Mouse (Mus musculus): ENCODE measurements around the gene Gm28043. TPM values are rescaled to one million over a fixed set of nuclear protein-coding genes. Genes with fewer than 3 reads are reported as not detected.

Gm28043 gene
- polyA plus RNA-seq, 1 experiment from 2014 or later, result 2.2 TPM

GRCm38 (mm10) chr17:29668051-29668986 is 53.6 kb downstream of the Gm28043 start:
- Histone ChIP-seq H3K27ac (ENCODE audit: low read depth, low read length) (no peak overlapping the region), H3K36me3 (ENCODE audit: control insufficient read depth, insufficient read depth, low read length) (peaks cover 28% of the 10 kb centered on the region)
- WGBS, result 87% methylated on average over 10 of the region's 10 CpGs

GRCm38 (mm10) chr17:29669030-29669429 is 54.4 kb downstream of the Gm28043 start:
- H3K4me1 ChIP-seq (ENCODE audit: control insufficient read depth, insufficient read depth, low read length), result no peaks in the 10 kb centered on the region
- no peak overlapping the region for H3K9ac ChIP-seq (ENCODE audit: low read depth, low read length)
- no peaks in the 10 kb centered on the region for H3K27me3 ChIP-seq (ENCODE audit: control insufficient read depth, insufficient read depth, low read length)
- WGBS, result 98% methylated on average over 4 of the region's 4 CpGs
- ATAC-seq (ENCODE audit: low FRiP score, low TSS enrichment), result no peak
- peaks cover 31% of the 10 kb centered on the region for H3K36me3 ChIP-seq (ENCODE audit: control insufficient read depth, insufficient read depth, low read length)
- no peak overlapping the region for H3K4me3 ChIP-seq (ENCODE audit: low read length)
- H3K4me2 ChIP-seq (replicated peaks; ENCODE audit: low read depth, low read length), result no peak overlapping the region
- H3K27ac ChIP-seq (ENCODE audit: low read depth, low read length), result no peak overlapping the region
- no peaks in the 10 kb centered on the region for H3K9me3 ChIP-seq (ENCODE audit: control insufficient read depth, low read length)

More at GRCm38 (mm10) chr17:29668051-29668986, 53.6 kb downstream of the Gm28043 start:
- Histone ChIP-seq H3K4me1 (ENCODE audit: control insufficient read depth, insufficient read depth, low read length) (no peaks in the 10 kb centered on the region), H3K4me2 (replicated peaks; ENCODE audit: low read depth, low read length) (no peak overlapping the region), H3K27me3 (ENCODE audit: control insufficient read depth, insufficient read depth, low read length) (no peaks in the 10 kb centered on the region), H3K4me3 (ENCODE audit: low read length) (no peak overlapping the region), H3K9ac (ENCODE audit: low read depth, low read length) (no peak overlapping the region), H3K9me3 (ENCODE audit: control insufficient read depth, low read length) (no peaks in the 10 kb centered on the region)
- no peak for ATAC-seq (ENCODE audit: low FRiP score, low TSS enrichment)

DNA sequence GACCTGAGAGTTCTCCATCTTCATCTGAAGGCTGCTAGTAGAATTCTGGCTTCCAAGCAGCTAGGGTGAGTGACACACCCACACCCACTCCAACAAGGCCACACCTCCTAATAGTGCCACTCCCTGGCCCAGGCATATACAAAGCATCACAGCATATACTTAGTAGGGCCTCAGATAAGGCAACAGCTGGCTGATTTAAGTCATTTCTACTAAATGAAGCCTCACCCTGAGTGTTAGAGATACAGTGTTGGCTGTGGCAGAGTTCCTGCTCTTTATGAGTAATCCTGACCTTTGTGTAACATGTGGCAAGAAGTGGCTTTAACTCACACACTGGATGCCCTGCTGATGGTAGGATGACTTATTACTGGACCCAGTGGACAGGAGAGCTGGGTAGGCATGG is 55.3 kb downstream of the Gm28043 start:
- H3K4me1 ChIP-seq (ENCODE audit: control insufficient read depth, insufficient read depth, low read length), result no peaks in the 10 kb centered on the region
- no peaks in the 10 kb centered on the region for H3K9me3 ChIP-seq (ENCODE audit: control insufficient read depth, low read length)
- no peak overlapping the region for H3K27ac ChIP-seq (ENCODE audit: low read depth, low read length)
- no peak overlapping the region for H3K4me3 ChIP-seq (ENCODE audit: low read length)
- H3K36me3 ChIP-seq (ENCODE audit: control insufficient read depth, insufficient read depth, low read length), result peaks cover 33% of the 10 kb centered on the region
- H3K9ac ChIP-seq (ENCODE audit: low read depth, low read length), result no peak overlapping the region
- no peak for ATAC-seq (ENCODE audit: low FRiP score, low TSS enrichment)
- no peaks in the 10 kb centered on the region for H3K27me3 ChIP-seq (ENCODE audit: control insufficient read depth, insufficient read depth, low read length)
- H3K4me2 ChIP-seq (replicated peaks; ENCODE audit: low read depth, low read length), result no peak overlapping the region

DNA sequence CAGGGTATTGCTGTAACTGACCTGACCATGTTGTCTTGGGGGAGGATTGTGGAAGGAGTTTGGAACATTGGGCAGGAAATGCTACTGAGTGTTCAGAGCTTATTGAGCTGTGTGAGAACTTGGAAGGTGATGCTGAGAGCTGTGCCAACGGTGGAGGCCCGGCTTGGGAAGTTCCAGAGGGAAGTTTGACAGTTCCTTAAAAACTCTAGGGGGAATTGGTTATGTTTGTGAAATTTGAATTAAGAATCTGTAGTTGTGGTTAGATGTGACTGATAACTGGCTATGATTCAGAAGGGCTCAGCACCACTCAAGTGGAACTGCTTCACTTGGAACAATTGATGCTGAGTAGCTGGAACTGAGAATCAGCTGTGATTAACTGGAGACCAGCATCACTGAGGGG is 56.3 kb downstream of the Gm28043 start:
- no peaks in the 10 kb centered on the region for H3K9me3 ChIP-seq (ENCODE audit: control insufficient read depth, low read length)
- H3K4me3 ChIP-seq (ENCODE audit: low read length), result no peak overlapping the region
- H3K4me1 ChIP-seq (ENCODE audit: control insufficient read depth, insufficient read depth, low read length), result no peaks in the 10 kb centered on the region
- H3K9ac ChIP-seq (ENCODE audit: low read depth, low read length), result no peak overlapping the region
- H3K27me3 ChIP-seq (ENCODE audit: control insufficient read depth, insufficient read depth, low read length), result no peaks in the 10 kb centered on the region
- peaks cover 43% of the 10 kb centered on the region for H3K36me3 ChIP-seq (ENCODE audit: control insufficient read depth, insufficient read depth, low read length)
- no peak for ATAC-seq (ENCODE audit: low FRiP score, low TSS enrichment)
- H3K27ac ChIP-seq (ENCODE audit: low read depth, low read length), result no peak overlapping the region
- WGBS, result 92% methylated on average over 2 of the region's 2 CpGs
- H3K4me2 ChIP-seq (replicated peaks; ENCODE audit: low read depth, low read length), result no peak overlapping the region

DNA sequence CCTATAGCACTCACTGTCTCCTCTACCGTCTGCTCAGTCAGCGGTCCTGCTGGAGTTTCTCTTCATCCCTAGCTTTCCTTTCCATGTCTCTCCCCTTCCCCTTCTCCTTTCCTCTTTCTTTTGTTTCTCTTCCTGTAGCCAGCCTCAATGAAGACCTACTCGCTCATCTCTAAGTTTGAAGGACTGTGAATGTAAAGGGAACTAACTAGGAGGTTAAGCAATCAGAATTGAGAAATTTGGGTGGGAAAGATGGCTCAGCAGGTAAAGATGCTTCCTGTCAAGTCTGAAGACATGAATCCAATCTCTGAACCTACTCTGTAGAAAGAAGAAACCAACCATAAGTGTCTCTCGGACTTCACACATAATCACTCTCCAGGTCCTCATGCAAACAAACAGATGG is 58.6 kb downstream of the Gm28043 start:
- Histone ChIP-seq H3K27ac (ENCODE audit: low read depth, low read length) (no peak overlapping the region), H3K4me1 (ENCODE audit: control insufficient read depth, insufficient read depth, low read length) (no peaks in the 10 kb centered on the region), H3K4me3 (ENCODE audit: low read length) (no peak overlapping the region), H3K9ac (ENCODE audit: low read depth, low read length) (no peak overlapping the region), H3K4me2 (replicated peaks; ENCODE audit: low read depth, low read length) (no peak overlapping the region), H3K27me3 (ENCODE audit: control insufficient read depth, insufficient read depth, low read length) (no peaks in the 10 kb centered on the region), H3K9me3 (ENCODE audit: control insufficient read depth, low read length) (no peaks in the 10 kb centered on the region), H3K36me3 (ENCODE audit: control insufficient read depth, insufficient read depth, low read length) (peaks cover 56% of the 10 kb centered on the region)
- 94% methylated on average over 4 of the region's 4 CpGs for WGBS
- ATAC-seq (ENCODE audit: low FRiP score, low TSS enrichment), result no peak

DNA sequence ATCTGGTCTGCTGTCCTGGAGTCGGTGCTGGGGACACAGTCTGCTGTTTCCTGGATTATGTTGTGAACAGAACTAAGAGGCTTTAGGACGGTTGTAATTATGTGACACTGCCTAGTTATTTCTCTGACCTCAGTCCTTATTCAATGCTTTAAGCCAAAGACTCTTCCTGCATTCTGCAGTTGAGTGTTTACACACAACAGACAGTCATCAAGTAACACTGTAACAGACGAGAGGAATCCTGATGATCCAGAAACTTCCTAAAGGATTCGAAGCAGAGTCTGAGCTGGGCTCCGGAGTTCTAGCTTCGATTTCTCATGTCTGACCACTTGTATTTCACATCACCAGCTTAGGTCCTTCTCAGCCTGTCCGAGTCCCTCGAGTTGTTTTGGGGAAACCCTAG is 63.9 kb downstream of the Gm28043 start:
- peaks cover 83% of the 10 kb centered on the region for H3K36me3 ChIP-seq (ENCODE audit: control insufficient read depth, insufficient read depth, low read length)

GRCm38 (mm10) chr17:29679038-29679767 is 64.5 kb downstream of the Gm28043 start:
- Histone ChIP-seq H3K4me1 (ENCODE audit: control insufficient read depth, insufficient read depth, low read length) (no peaks in the 10 kb centered on the region), H3K27me3 (ENCODE audit: control insufficient read depth, insufficient read depth, low read length) (no peaks in the 10 kb centered on the region), H3K9me3 (ENCODE audit: control insufficient read depth, low read length) (no peaks in the 10 kb centered on the region), H3K4me2 (replicated peaks; ENCODE audit: low read depth, low read length) (no peak overlapping the region), H3K9ac (ENCODE audit: low read depth, low read length) (no peak overlapping the region), H3K27ac (ENCODE audit: low read depth, low read length) (no peak overlapping the region), H3K36me3 (ENCODE audit: control insufficient read depth, insufficient read depth, low read length) (peaks cover 82% of the 10 kb centered on the region), H3K4me3 (ENCODE audit: low read length) (no peak overlapping the region)
- no peak for ATAC-seq (ENCODE audit: low FRiP score, low TSS enrichment)
- WGBS, result 93% methylated on average over 6 of the region's 6 CpGs

More for the DNA sequence above, 63.9 kb downstream of the Gm28043 start:
- H3K9me3 ChIP-seq (ENCODE audit: control insufficient read depth, low read length), result no peaks in the 10 kb centered on the region
- H3K9ac ChIP-seq (ENCODE audit: low read depth, low read length), result no peak overlapping the region
- no peak overlapping the region for H3K27ac ChIP-seq (ENCODE audit: low read depth, low read length)
- 88% methylated on average over 8 of the region's 8 CpGs for WGBS
- H3K4me1 ChIP-seq (ENCODE audit: control insufficient read depth, insufficient read depth, low read length), result no peaks in the 10 kb centered on the region
- no peak overlapping the region for H3K4me3 ChIP-seq (ENCODE audit: low read length)
- no peak overlapping the region for H3K4me2 ChIP-seq (replicated peaks; ENCODE audit: low read depth, low read length)
- no peak for ATAC-seq (ENCODE audit: low FRiP score, low TSS enrichment)
- no peaks in the 10 kb centered on the region for H3K27me3 ChIP-seq (ENCODE audit: control insufficient read depth, insufficient read depth, low read length)

GRCm38 (mm10) chr17:29680174-29680573 is 65.5 kb downstream of the Gm28043 start:
- Histone ChIP-seq H3K27me3 (ENCODE audit: control insufficient read depth, insufficient read depth, low read length) (no peaks in the 10 kb centered on the region), H3K4me3 (ENCODE audit: low read length) (no peak overlapping the region), H3K4me2 (replicated peaks; ENCODE audit: low read depth, low read length) (no peak overlapping the region), H3K4me1 (ENCODE audit: control insufficient read depth, insufficient read depth, low read length) (no peaks in the 10 kb centered on the region), H3K9me3 (ENCODE audit: control insufficient read depth, low read length) (no peaks in the 10 kb centered on the region), H3K36me3 (ENCODE audit: control insufficient read depth, insufficient read depth, low read length) (peaks cover 82% of the 10 kb centered on the region), H3K27ac (ENCODE audit: low read depth, low read length) (no peak overlapping the region), H3K9ac (ENCODE audit: low read depth, low read length) (no peak overlapping the region)
- 79% methylated on average over 2 of the region's 2 CpGs for WGBS
- ATAC-seq (ENCODE audit: low FRiP score, low TSS enrichment), result peak; percentile 52; the same call in 1 of the 2 replicates

GRCm38 (mm10) chr17:29680921-29681320 is 66.2 kb downstream of the Gm28043 start:
- Histone ChIP-seq H3K36me3 (ENCODE audit: control insufficient read depth, insufficient read depth, low read length) (peaks cover 82% of the 10 kb centered on the region), H3K27ac (ENCODE audit: low read depth, low read length) (0 out of 2 replicates have a peak overlapping the region, but pooled peaks have one; percentile 32), H3K27me3 (ENCODE audit: control insufficient read depth, insufficient read depth, low read length) (no peaks in the 10 kb centered on the region), H3K4me2 (replicated peaks; ENCODE audit: low read depth, low read length) (no peak overlapping the region), H3K9ac (ENCODE audit: low read depth, low read length) (no peak overlapping the region), H3K4me1 (ENCODE audit: control insufficient read depth, insufficient read depth, low read length) (no peaks in the 10 kb centered on the region), H3K4me3 (ENCODE audit: low read length) (no peak overlapping the region), H3K9me3 (ENCODE audit: control insufficient read depth, low read length) (no peaks in the 10 kb centered on the region)
- WGBS, result 86% methylated on average over 2 of the region's 2 CpGs
- no peak for ATAC-seq (ENCODE audit: low FRiP score, low TSS enrichment)

All from kidney, embryonic 14.5 days (tissue).